Mouse (Mus musculus): ENCODE measurements around the gene Tmem94.

DNA sequence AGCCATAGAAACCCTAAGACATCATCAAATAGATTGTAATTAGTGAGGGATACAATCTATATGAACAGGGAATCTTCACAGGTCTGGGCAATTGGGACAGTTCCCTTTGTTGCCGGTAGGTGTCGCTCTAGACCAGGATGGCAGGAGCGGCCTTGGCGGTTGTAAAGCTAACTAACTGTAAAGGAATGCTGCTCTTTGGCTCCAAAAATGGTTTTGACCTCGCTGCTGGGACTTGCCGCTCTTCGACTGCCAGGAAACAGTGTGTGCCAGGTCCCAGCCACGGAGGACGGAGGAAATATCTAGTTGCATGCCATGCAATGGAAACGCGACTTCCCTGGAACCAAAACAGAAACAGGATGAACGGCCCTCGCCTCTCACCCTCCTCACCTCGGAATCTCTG lies 42.6 kb upstream of the Tmem94 start:
- TF ChIP-seq CTCF (IDR thresholded peaks at IDR 0.05; ENCODE audit: low read depth, low read length) (peak; percentile 97), POLR2A (IDR thresholded peaks at IDR 0.05; ENCODE audit: extremely low read depth, insufficient read depth, low read length) (no peak)
